Mouse (Mus musculus) myocyte (in vitro differentiated cells): Measurements from ENCODE around the gene Rhebl1.

Experiments used
- CEBPB ChIP-seq: IDR thresholded peaks from 2 replicates; pipeline ENCODE4 v1.6.1; 2011; ENCODE audit warnings: mild to moderate bottlenecking, moderate library complexity; ENCODE audit not compliant: poor library complexity, insufficient read depth, severe bottlenecking
- MAX ChIP-seq: IDR thresholded peaks from one replicate; pipeline ENCODE4 v1.6.1; 2011; ENCODE audit warnings: low read depth, mild to moderate bottlenecking, control low read depth
- MYOD1 ChIP-seq, 3 experiments: IDR thresholded peaks; one replicate each; pipeline ENCODE4 v1.6.1; 2011; ENCODE audit warnings: control low read depth in 2 of 3, low read depth in 2 of 3, mild to moderate bottlenecking in 2 of 3, moderate library complexity in 1 of 3; ENCODE audit not compliant: insufficient read length in 2 of 3, control insufficient read depth in 1 of 3
- POLR2A ChIP-seq: IDR thresholded peaks from one replicate; pipeline ENCODE4 v1.6.1; 2011; ENCODE audit warnings: low read depth, mild to moderate bottlenecking, control low read depth, moderate library complexity; ENCODE audit not compliant: insufficient read length
- POLR2AphosphoS2 ChIP-seq: IDR thresholded peaks from one replicate; pipeline ENCODE4 v1.6.1; 2011; ENCODE audit warnings: low read depth, control low read depth; ENCODE audit not compliant: insufficient read length
- SRF ChIP-seq: IDR thresholded peaks from one replicate; pipeline ENCODE4 v1.6.1; 2011; ENCODE audit warnings: low read depth; ENCODE audit not compliant: control insufficient read depth, insufficient read length
- TCF12 ChIP-seq: IDR thresholded peaks from one replicate; pipeline ENCODE4 v1.6.1; 2011; ENCODE audit warnings: mild to moderate bottlenecking, control low read depth; ENCODE audit not compliant: poor library complexity, insufficient read depth, severe bottlenecking
- TCF3 ChIP-seq: IDR thresholded peaks from one replicate; pipeline ENCODE4 v1.6.1; 2011; ENCODE audit warnings: low read depth, control low read depth; ENCODE audit not compliant: insufficient read length
- USF1 ChIP-seq: IDR thresholded peaks from one replicate; pipeline ENCODE4 v1.6.1; 2011; ENCODE audit warnings: low read depth, mild to moderate bottlenecking, control low read depth, moderate library complexity

GRCm38 (mm10) chr15:98837006-98837742 is 57.2 kb downstream of the Rhebl1 start:
- TF ChIP-seq USF1 (no peak), POLR2A (no peak), SRF (no peak), MYOD1 (IDR thresholded peaks at IDR 0.05; ENCODE audit: control insufficient read depth in 1 of 3, insufficient read length in 2 of 3, low read depth in 2 of 3) (no peak), MAX (no peak), POLR2AphosphoS2 (no peak), TCF12 (no peak), CEBPB (no peak), TCF3 (no peak)
